ENCODE assay signal across 22 mouse cellular contexts in genomic region chr6:92002558-92003285, GRCm38 (mm10). TPM values are rescaled to one million over a fixed set of nuclear protein-coding genes. Genes with fewer than 3 reads are reported as not detected.
A peak's percentile ranks its signal among the peaks of the same experiment; 100 is the strongest.
DNase-seq lines count a peak whose midpoint lies in the region; ATAC-seq lines count a peak whose summit lies in the region.
"Had no signal": no experiment of that assay in that cellular context is flagged by ENCODE, and none has a peak within 500 bp of the region (broad histone marks: within the 10 kb centered on the region; RNA-seq: fewer than 3 reads in every experiment).

No protein-coding gene starts in this region.

- H3K27ac ChIP-seq in hindbrain, embryonic 10.5 days, result peak overlapping the region; percentile 68
- no peak overlapping the region for H3K27ac ChIP-seq in hindbrain, embryonic 14.5 days
- H3K27ac ChIP-seq in kidney, embryonic 15.5 days, result no peak overlapping the region
- H3K27ac ChIP-seq in limb, embryonic 10.5 days, result 0 out of 2 replicates have a peak overlapping the region, but pooled peaks have one; percentile 66
- H3K27ac ChIP-seq: limb, embryonic 13.5 days; liver, embryonic 12.5 days had no signal

- ATAC-seq in hindbrain, embryonic 14.5 days (ENCODE audit: low FRiP score), result no peak
- ATAC-seq in kidney, embryonic 15.5 days (replicated peaks; ENCODE audit: low FRiP score), result no peak
- no peak for ATAC-seq in cerebellum, adult (ENCODE audit: insufficient number of reproducible peaks, low FRiP score, low TSS enrichment)
- ATAC-seq: CD4-positive, CD25-positive, alpha-beta regulatory T cell, adult 4 months; forebrain, embryonic 16.5 days; liver, embryonic 12.5 days had no signal

- H3K9ac ChIP-seq in hindbrain, embryonic 14.5 days, result no peak overlapping the region
- H3K9ac ChIP-seq in kidney, embryonic 15.5 days, result no peak overlapping the region
- H3K9ac ChIP-seq: limb, embryonic 13.5 days; liver, embryonic 12.5 days had no signal

- no peaks in the 10 kb centered on the region for H3K9me3 ChIP-seq in hindbrain, embryonic 10.5 days
- no peaks in the 10 kb centered on the region for H3K9me3 ChIP-seq in hindbrain, embryonic 14.5 days (ENCODE audit: control insufficient read depth, low read length)
- no peaks in the 10 kb centered on the region for H3K9me3 ChIP-seq in kidney, embryonic 15.5 days (replicated peaks)
- no peaks in the 10 kb centered on the region for H3K9me3 ChIP-seq in limb, embryonic 10.5 days (replicated peaks)
- H3K9me3 ChIP-seq: embryonic facial prominence, embryonic 10.5 days; limb, embryonic 13.5 days; liver, embryonic 12.5 days had no signal

- H3K4me1 ChIP-seq in hindbrain, embryonic 10.5 days (replicated peaks), result peaks cover 41% of the 10 kb centered on the region
- peaks cover 14% of the 10 kb centered on the region for H3K4me1 ChIP-seq in hindbrain, embryonic 14.5 days (replicated peaks; ENCODE audit: control insufficient read depth, insufficient read depth, low read length)
- 0 out of 2 replicates have a peak, but pooled peaks cover 5% of the 10 kb centered on the region for H3K4me1 ChIP-seq in kidney, embryonic 15.5 days
- H3K4me1 ChIP-seq in limb, embryonic 10.5 days, result peaks cover 31% of the 10 kb centered on the region

- H3K4me2 ChIP-seq in hindbrain, embryonic 14.5 days (replicated peaks), result no peak overlapping the region
- H3K4me2 ChIP-seq in kidney, embryonic 15.5 days, result no peak overlapping the region
- H3K4me2 ChIP-seq: limb, embryonic 13.5 days; liver, embryonic 12.5 days had no signal

- intact Hi-C loops in gastrocnemius, postnatal 36 days (cut with DNase I), result no loop called here

- peak; percentile 23 for DNase-seq in gastrocnemius, adult 18-20 months (ENCODE audit: low spot score)
- no peak for DNase-seq in gastrocnemius, postnatal 36 days
- no peak for DNase-seq in hindbrain, embryonic 10.5 days (ENCODE audit: low spot score)
- no peak for DNase-seq in hindbrain, embryonic 14.5 days (ENCODE audit: low spot score)
- DNase-seq in kidney, postnatal 4 days, result peak; percentile 23 to 43
- DNase-seq in limb, embryonic 10.5 days (ENCODE audit: low spot score), result no peak
- DNase-seq: cerebellum, adult 11-12 months; kidney, adult 9 months; lung, adult 18-20 months; lung, postnatal 10 days; midbrain, embryonic 14.5 days; right cerebral cortex, postnatal 4 days; thymus, adult 18-20 months; thymus, postnatal 36 days had no signal

- H3K27me3 ChIP-seq in hindbrain, embryonic 10.5 days (ENCODE audit: insufficient read depth, poor library complexity, severe bottlenecking), result peaks cover 24% of the 10 kb centered on the region
- no peaks in the 10 kb centered on the region for H3K27me3 ChIP-seq in hindbrain, embryonic 14.5 days (ENCODE audit: control insufficient read depth, insufficient read depth, low read length)
- no peaks in the 10 kb centered on the region for H3K27me3 ChIP-seq in kidney, embryonic 15.5 days
- no peaks in the 10 kb centered on the region for H3K27me3 ChIP-seq in limb, embryonic 10.5 days (ENCODE audit: low read depth, poor library complexity, severe bottlenecking)
- H3K27me3 ChIP-seq: limb, embryonic 13.5 days; liver, embryonic 12.5 days had no signal

- H3K36me3 ChIP-seq in hindbrain, embryonic 10.5 days, result no peaks in the 10 kb centered on the region
- H3K36me3 ChIP-seq in hindbrain, embryonic 14.5 days (replicated peaks; ENCODE audit: control insufficient read depth, insufficient read depth), result no peaks in the 10 kb centered on the region
- H3K36me3 ChIP-seq in kidney, embryonic 15.5 days, result no peaks in the 10 kb centered on the region
- H3K36me3 ChIP-seq in limb, embryonic 10.5 days, result no peaks in the 10 kb centered on the region
- H3K36me3 ChIP-seq: embryonic facial prominence, embryonic 10.5 days; limb, embryonic 13.5 days; liver, embryonic 12.5 days had no signal

- H3K4me3 ChIP-seq in hindbrain, embryonic 10.5 days, result no peak overlapping the region
- H3K4me3 ChIP-seq in hindbrain, embryonic 14.5 days (replicated peaks; ENCODE audit: low read length), result no peak overlapping the region
- no peak overlapping the region for H3K4me3 ChIP-seq in kidney, embryonic 15.5 days (replicated peaks)
- H3K4me3 ChIP-seq in limb, embryonic 10.5 days, result no peak overlapping the region
- H3K4me3 ChIP-seq: embryonic facial prominence, embryonic 10.5 days; limb, embryonic 13.5 days; liver, embryonic 12.5 days; myocyte had no signal

- 98% methylated on average over 1 of the region's 1 CpGs for WGBS in hindbrain, embryonic 10.5 days
- WGBS in hindbrain, embryonic 14.5 days, result 96% methylated on average over 1 of the region's 1 CpGs
- 100% methylated on average over 1 of the region's 1 CpGs for WGBS in kidney, embryonic 15.5 days
- WGBS in limb, embryonic 10.5 days, result 94% methylated on average over 1 of the region's 1 CpGs

RNA-seq across cellular contexts. Expression of gene Fgd5, which starts 24.0 kb away (rescaled TPM):
- total RNA-seq in gastrocnemius, adult 18-20 months (2021), result 10 to 100 TPM in 1 of 2 experiments, 1 to 10 TPM in 1; 7.7 to 10.6 TPM
- 10 to 100 TPM in 1 of 2 experiments, 1 to 10 TPM in 1; 6.8 to 10.3 TPM for total RNA-seq in gastrocnemius, postnatal 36 days (2021)
- polyA plus RNA-seq in hindbrain, embryonic 10.5 days (2016; fragmentation: Nextera tagmentation; extraction: Ambion mirVana), result 7.4 and 8.1 TPM in 2 replicates
- 14.5 and 16.8 TPM in 2 replicates for polyA plus RNA-seq in hindbrain, embryonic 14.5 days (2014; fragmentation: Nextera tagmentation; extraction: Ambion mirVana)
- 18.1 and 18.7 TPM in 2 replicates for polyA plus RNA-seq in kidney, embryonic 15.5 days (2015; fragmentation: Nextera tagmentation; extraction: Ambion mirVana)
- polyA plus RNA-seq in limb, embryonic 10.5 days (2016; fragmentation: Nextera tagmentation; extraction: Ambion mirVana), result 7.0 and 8.0 TPM in 2 replicates
- polyA plus RNA-seq: myocyte had no signal

Comparison
In these comparisons a context has a peak if more than half of its experiments do, and no peak if none do; other contexts are left out.
1. DNase-seq: peak in gastrocnemius, adult 18-20 months (single experiment) and kidney, postnatal 4 days (2 of 2); none in gastrocnemius, postnatal 36 days (0 of 2), hindbrain, embryonic 10.5 days (single experiment), hindbrain, embryonic 14.5 days (single experiment) and limb, embryonic 10.5 days (single experiment).
2. H3K27ac ChIP-seq: peak in hindbrain, embryonic 10.5 days (single experiment) and limb, embryonic 10.5 days (single experiment); none in hindbrain, embryonic 14.5 days (single experiment) and kidney, embryonic 15.5 days (single experiment).